In the genomic region with DNA sequence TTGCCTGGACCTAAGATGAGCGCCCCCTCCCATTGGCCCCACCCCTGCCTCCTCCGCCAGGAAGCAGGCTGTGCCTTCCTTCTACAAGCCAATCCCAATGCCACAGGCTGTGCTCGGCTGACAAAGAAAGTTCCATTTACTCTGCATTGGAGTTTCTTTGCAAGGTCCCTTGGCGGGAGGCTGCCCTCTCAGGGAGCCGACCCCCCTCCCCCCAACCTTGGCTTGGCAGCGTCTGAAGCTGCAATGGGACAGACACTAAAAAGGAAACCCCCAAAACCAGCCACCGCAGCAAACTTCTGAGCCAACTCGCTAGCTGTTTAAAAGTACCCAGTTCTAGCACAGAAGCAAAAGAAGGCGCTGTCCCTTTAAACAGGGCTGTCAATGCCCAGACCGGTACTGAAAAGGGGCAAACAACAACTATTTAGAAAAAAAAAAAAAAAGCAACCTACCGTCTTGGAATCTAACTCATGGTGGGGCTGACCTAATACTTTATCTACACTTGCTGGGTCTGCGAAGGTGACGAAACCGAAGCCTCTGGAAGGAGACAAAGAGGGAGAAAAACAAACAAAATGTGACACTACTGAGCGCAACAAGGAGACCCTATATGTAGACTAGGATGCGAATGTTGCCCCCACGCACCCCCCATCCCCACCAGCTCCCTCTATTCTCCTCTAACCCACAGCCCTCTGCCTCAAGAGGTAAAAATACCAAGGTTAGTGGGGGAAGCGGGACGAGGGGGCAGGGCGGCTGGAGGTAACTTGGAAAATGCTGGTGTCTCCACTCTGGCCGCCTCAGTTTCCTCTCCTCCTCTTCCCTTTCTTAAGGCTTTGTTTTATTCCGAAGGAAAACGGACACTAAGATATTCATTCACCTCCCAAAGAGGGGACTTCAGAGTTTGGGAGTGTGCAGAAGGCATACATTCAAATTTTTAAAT, we compare ENCODE assay signal across 8 mouse cellular contexts. TPM values are rescaled to one million over a fixed set of nuclear protein-coding genes. Genes with fewer than 3 reads are reported as not detected.
DNase-seq lines count a peak whose midpoint lies in the region; ATAC-seq and TF ChIP-seq lines count a peak whose summit lies in the region.

No protein-coding gene starts in this region.

- no peak for TF ChIP-seq EP300 in liver, postnatal 0 days (IDR thresholded peaks at IDR 0.05; ENCODE audit: low read depth)

- no peaks in the 10 kb centered on the region for H3K9me3 ChIP-seq in forebrain, embryonic 16.5 days (ENCODE audit: control insufficient read depth, low read length)
- no peaks in the 10 kb centered on the region for H3K9me3 ChIP-seq in kidney, embryonic 16.5 days (ENCODE audit: low read length)
- no peaks in the 10 kb centered on the region for H3K9me3 ChIP-seq in liver, postnatal 0 days (ENCODE audit: low read length)

- TF ChIP-seq POLR2A in olfactory bulb, adult 2 months (IDR thresholded peaks at IDR 0.05; ENCODE audit: insufficient read depth, low read depth, low read length), result no peak

- H3K4me3 ChIP-seq in forebrain, embryonic 16.5 days (replicated peaks; ENCODE audit: low read length), result peak overlapping the region; percentile 88
- peak overlapping the region; percentile 90 for H3K4me3 ChIP-seq in kidney, embryonic 16.5 days (ENCODE audit: low read length)
- H3K4me3 ChIP-seq in liver, postnatal 0 days (ENCODE audit: low read depth, low read length), result peak overlapping the region; percentile 97
- H3K4me3 ChIP-seq in olfactory bulb, adult 2 months (ENCODE audit: insufficient read depth, low read depth, low read length), result peak overlapping the region; percentile 58

- WGBS in forebrain, embryonic 16.5 days, result under 1% methylated on average over 23 of the region's 23 CpGs
- WGBS in kidney, embryonic 16.5 days, result 1% methylated on average over 23 of the region's 23 CpGs
- 4% methylated on average over 23 of the region's 23 CpGs for WGBS in liver, postnatal 0 days (ENCODE audit: insufficient replicate concordance)
- 7% methylated on average over 23 of the region's 23 CpGs for WGBS in olfactory bulb, adult 2 months

- intact Hi-C loops in heart, postnatal 36 days (cut with DNase I), result loop anchor here (2.0 kb wide), 3 partner anchors 22 to 164 kb away; no protein-coding TSS in a partner anchor

- no peak for TF ChIP-seq CTCF in liver, postnatal 0 days (IDR thresholded peaks at IDR 0.05; ENCODE audit: low read depth)
- TF ChIP-seq CTCF in olfactory bulb, adult 2 months (IDR thresholded peaks at IDR 0.05; ENCODE audit: insufficient read depth, low read depth, low read length), result no peak

- H3K4me1 ChIP-seq in forebrain, embryonic 16.5 days (replicated peaks; ENCODE audit: control insufficient read depth, insufficient read depth, low read length), result peaks cover 34% of the 10 kb centered on the region
- peaks cover 53% of the 10 kb centered on the region for H3K4me1 ChIP-seq in kidney, embryonic 16.5 days (ENCODE audit: insufficient read depth, low read length)
- peaks cover 24% of the 10 kb centered on the region for H3K4me1 ChIP-seq in liver, postnatal 0 days (ENCODE audit: insufficient read depth)
- H3K4me1 ChIP-seq in olfactory bulb, adult 2 months (ENCODE audit: control insufficient read depth, insufficient read depth, low read length), result peaks cover 15% of the 10 kb centered on the region

- H3K27ac ChIP-seq in forebrain, embryonic 16.5 days (ENCODE audit: low read length), result peak overlapping the region; percentile 80
- H3K27ac ChIP-seq in kidney, embryonic 16.5 days (ENCODE audit: low read length), result peak overlapping the region; percentile 96
- H3K27ac ChIP-seq in liver, postnatal 0 days (ENCODE audit: low read depth), result peak overlapping the region; percentile 11; the same call in 1 of the 2 replicates
- peak overlapping the region; percentile 45; the same call in 1 of the 2 replicates for H3K27ac ChIP-seq in olfactory bulb, adult 2 months (ENCODE audit: insufficient read depth, low read depth, low read length)

- peaks cover 10% of the 10 kb centered on the region for H3K36me3 ChIP-seq in forebrain, embryonic 16.5 days (ENCODE audit: control insufficient read depth, insufficient read depth)
- H3K36me3 ChIP-seq in kidney, embryonic 16.5 days (ENCODE audit: insufficient read depth, low read length), result peaks cover 13% of the 10 kb centered on the region
- peaks cover 13% of the 10 kb centered on the region for H3K36me3 ChIP-seq in liver, postnatal 0 days (replicated peaks; ENCODE audit: insufficient read depth, low read length)

- no peaks in the 10 kb centered on the region for H3K27me3 ChIP-seq in forebrain, embryonic 16.5 days (replicated peaks; ENCODE audit: control insufficient read depth, insufficient read depth, low read length)
- H3K27me3 ChIP-seq in kidney, embryonic 16.5 days (ENCODE audit: insufficient read depth, low read length), result no peaks in the 10 kb centered on the region
- H3K27me3 ChIP-seq in liver, postnatal 0 days (ENCODE audit: insufficient read depth, low read length), result no peaks in the 10 kb centered on the region

- peak overlapping the region; percentile 95 for H3K9ac ChIP-seq in forebrain, embryonic 16.5 days (replicated peaks; ENCODE audit: low read depth, low read length)
- H3K9ac ChIP-seq in kidney, embryonic 16.5 days (replicated peaks; ENCODE audit: low read length), result peak overlapping the region; percentile 99
- H3K9ac ChIP-seq in liver, postnatal 0 days (replicated peaks), result peak overlapping the region; percentile 97

- no peak for ATAC-seq in forebrain, embryonic 16.5 days
- no peak for ATAC-seq in kidney, embryonic 16.5 days (ENCODE audit: low FRiP score, low TSS enrichment)
- no peak for ATAC-seq in liver, postnatal 0 days

- H3K4me2 ChIP-seq in forebrain, embryonic 16.5 days (ENCODE audit: low read length), result peak overlapping the region; percentile 82
- peak overlapping the region; percentile 91 for H3K4me2 ChIP-seq in kidney, embryonic 16.5 days (replicated peaks; ENCODE audit: low read depth, low read length)
- H3K4me2 ChIP-seq in liver, postnatal 0 days (ENCODE audit: low read depth, low read length), result peak overlapping the region; percentile 99

- peak; percentile 27 to 53 for DNase-seq in heart, adult 18-20 months
- DNase-seq in heart, postnatal 36 days, result no peak
- DNase-seq in adrenal gland, postnatal 14 days, result peak; percentile 56
- DNase-seq in liver, postnatal 0 days, result no peak
- DNase-seq in gastrocnemius, postnatal 4 days (ENCODE audit: low spot score in 2 of 2), result no peak

RNA-seq across cellular contexts. Expression of a gene that starts 2.0 kb away (rescaled TPM):
- 100 to 1,000 TPM; 179 to 203 TPM for total RNA-seq in heart, adult 18-20 months (2021)
- 100 to 1,000 TPM; 192 TPM for total RNA-seq in heart, postnatal 36 days (2021)
- 181 and 193 TPM in 2 replicates for total RNA-seq in adrenal gland, postnatal 14 days (2021)
- 19.7 and 23.4 TPM in 2 replicates for polyA plus RNA-seq in forebrain, embryonic 16.5 days (2015; fragmentation: Nextera tagmentation; extraction: Ambion mirVana)
- 24.3 and 30.0 TPM in 2 replicates for polyA plus RNA-seq in kidney, embryonic 16.5 days (2015; fragmentation: Nextera tagmentation; extraction: Ambion mirVana)
- polyA plus RNA-seq in liver, postnatal 0 days (2015; fragmentation: Nextera tagmentation; extraction: Ambion mirVana), result 3.4 and 3.7 TPM in 2 replicates
- 78.5 and 158 TPM in 2 replicates for polyA plus RNA-seq in olfactory bulb, adult 2 months (2012; ENCODE audit: insufficient read depth, insufficient read length, low replicate concordance, missing spikeins)
- 100 to 1,000 TPM; 225 to 240 TPM for total RNA-seq in gastrocnemius, postnatal 4 days (2021)

Comparison
In these comparisons a context has a peak if more than half of its experiments do, and no peak if none do; other contexts are left out.
1. DNase-seq: peak in heart, adult 18-20 months (2 of 2) and adrenal gland, postnatal 14 days (single experiment); none in heart, postnatal 36 days (0 of 2), liver, postnatal 0 days (single experiment) and gastrocnemius, postnatal 4 days (0 of 2).
2. H3K27ac ChIP-seq: peak in every context shown above with its lines; median percentile 96 in kidney, embryonic 16.5 days; 80 in forebrain, embryonic 16.5 days; 45 in olfactory bulb, adult 2 months; 11 in liver, postnatal 0 days.
3. Peak in every context shown above with its lines, with median percentiles within 50 percentile points of each other: H3K4me2 ChIP-seq, H3K4me3 ChIP-seq and H3K9ac ChIP-seq.